Mouse (Mus musculus): ENCODE measurements around the gene Rabl6.
A peak's percentile ranks its signal among the peaks of the same experiment; 100 is the strongest.

The Rabl6 gene

GRCm38 (mm10) chr2:25607761-25608622, at the start of gene Rabl6:
Gene Rabl6, minus strand, starts transcription at chr2:25608521.
- peak; percentile 91 for DNase-seq

GRCm38 (mm10) chr2:25657652-25658051, 49.3 kb upstream of the Rabl6 start, which contains the start of gene Lcn5:
Gene Lcn5, plus strand, starts transcription at chr2:25657952.
- no peak for DNase-seq

DNA sequence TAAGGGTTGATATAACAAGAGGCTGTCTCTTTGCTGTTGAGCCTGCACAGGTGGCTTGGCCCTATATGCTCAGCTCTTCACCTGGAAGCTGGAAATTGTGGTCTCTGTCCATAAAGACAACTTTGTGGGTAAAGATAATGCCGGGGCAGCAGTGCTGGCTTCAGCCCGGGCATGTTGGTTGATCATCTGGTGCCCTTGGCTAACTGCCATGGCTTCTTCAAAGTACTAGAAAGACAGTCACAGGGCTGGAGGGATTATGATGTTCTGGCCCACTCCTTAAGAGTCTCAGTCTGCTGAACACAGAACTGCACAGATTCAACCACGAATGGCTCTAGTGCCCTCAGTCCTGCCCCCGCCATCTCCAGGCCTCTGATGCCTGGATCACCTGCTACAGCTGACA, 48.9 kb upstream of the Rabl6 start:
- DNase-seq, result no peak

DNA sequence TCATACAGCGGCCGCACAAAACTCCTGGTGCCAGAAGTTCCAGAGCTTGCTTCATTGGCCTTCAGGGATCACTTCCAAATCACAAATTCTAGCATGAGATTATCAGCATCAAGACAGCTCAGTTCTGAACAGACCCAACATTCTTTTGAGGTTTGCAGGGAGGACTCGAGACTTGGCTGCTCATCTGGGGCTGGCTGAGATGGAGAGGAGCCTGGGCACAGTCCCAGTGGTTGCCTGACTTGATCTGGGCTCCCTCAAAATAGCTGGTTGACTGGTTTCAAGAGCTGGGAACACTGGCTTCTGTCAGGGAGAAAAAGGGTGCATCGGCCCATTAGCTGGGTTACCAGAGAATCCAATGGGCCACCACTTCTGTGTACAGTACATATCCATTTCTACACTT, 48.4 kb upstream of the Rabl6 start:
- no peak for DNase-seq

GRCm38 (mm10) chr2:25654502-25654901, 46.2 kb upstream of the Rabl6 start:
- no peak for DNase-seq

- DNase-seq, result no peak
Observed at GRCm38 (mm10) chr2:25652902-25653301, 44.6 kb upstream of the Rabl6 start, which contains the start of gene Lcn8. Gene Lcn8, plus strand, starts transcription at chr2:25653120.

GRCm38 (mm10) chr2:25639890-25640289, 31.6 kb upstream of the Rabl6 start:
- DNase-seq, result peak; percentile 85

DNA sequence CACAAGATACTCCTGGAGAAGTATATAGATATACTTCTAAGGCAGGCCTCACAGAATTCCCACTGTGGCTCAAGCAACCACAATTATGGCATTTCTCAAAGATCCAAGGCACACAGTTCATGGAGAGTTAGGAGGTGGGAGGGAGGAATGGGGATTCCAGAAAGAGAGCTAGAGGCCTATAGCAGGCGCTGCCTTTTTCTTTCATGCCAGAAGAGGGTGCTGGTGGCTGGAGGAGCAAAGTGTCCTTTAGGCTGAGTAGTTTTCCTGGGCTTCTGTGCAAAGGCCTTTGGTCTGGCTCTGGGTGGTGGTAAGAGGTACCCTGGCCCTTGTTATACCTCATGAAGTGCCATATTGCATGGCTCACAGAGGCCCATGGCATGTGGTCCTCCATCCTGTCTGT, 25.7 kb upstream of the Rabl6 start:
- DNase-seq, result no peak

- no peak for DNase-seq
Observed at GRCm38 (mm10) chr2:25633616-25634015, 25.3 kb upstream of the Rabl6 start.

DNA sequence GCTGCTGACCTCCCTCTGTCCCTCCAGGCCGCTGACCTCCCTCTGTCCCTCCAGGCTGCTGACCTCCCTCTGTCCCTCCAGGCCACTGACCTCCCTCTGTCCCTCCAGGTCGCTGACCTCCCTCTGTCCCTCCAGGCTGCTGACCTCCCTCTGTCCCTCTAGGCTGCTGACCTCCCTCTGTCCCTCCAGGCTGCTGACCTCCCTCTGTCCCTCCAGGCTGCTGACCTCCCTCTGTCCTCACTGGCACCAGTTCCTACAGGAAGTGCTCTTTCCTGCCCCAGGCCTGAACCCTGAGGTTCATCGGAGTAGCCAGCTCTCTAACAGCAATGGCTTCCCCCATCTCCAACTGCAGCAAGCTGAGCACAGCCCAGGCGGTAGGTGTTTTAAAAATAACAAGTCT, 20.4 kb upstream of the Rabl6 start:
- DNase-seq, result no peak

DNA sequence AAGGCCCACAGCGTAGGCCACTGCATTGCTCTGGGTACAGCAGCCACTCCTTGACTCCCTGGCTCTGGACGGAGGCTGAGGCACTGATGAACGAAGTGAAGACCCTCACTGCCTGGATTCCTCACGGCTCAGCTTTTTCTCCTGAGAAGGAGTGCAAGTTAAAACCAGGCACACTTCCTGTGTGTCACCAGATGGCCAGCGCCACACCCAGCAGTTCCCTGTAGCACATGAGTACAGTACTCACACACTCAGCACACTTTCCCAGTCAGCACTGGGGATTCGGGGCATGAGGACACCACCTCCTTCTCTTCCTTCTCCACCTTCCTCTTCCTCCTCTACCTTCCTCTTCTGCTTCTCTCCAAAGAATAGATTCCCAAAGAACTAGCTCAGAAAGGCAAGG, 19.5 kb upstream of the Rabl6 start, which contains the start of gene Fcna:
TSS of gene Fcna (minus strand) at position 220 of the 400 bp plus-strand sequence.
- DNase-seq, result no peak

GRCm38 (mm10) chr2:25625986-25626385, 17.7 kb upstream of the Rabl6 start:
- no peak for DNase-seq

DNA sequence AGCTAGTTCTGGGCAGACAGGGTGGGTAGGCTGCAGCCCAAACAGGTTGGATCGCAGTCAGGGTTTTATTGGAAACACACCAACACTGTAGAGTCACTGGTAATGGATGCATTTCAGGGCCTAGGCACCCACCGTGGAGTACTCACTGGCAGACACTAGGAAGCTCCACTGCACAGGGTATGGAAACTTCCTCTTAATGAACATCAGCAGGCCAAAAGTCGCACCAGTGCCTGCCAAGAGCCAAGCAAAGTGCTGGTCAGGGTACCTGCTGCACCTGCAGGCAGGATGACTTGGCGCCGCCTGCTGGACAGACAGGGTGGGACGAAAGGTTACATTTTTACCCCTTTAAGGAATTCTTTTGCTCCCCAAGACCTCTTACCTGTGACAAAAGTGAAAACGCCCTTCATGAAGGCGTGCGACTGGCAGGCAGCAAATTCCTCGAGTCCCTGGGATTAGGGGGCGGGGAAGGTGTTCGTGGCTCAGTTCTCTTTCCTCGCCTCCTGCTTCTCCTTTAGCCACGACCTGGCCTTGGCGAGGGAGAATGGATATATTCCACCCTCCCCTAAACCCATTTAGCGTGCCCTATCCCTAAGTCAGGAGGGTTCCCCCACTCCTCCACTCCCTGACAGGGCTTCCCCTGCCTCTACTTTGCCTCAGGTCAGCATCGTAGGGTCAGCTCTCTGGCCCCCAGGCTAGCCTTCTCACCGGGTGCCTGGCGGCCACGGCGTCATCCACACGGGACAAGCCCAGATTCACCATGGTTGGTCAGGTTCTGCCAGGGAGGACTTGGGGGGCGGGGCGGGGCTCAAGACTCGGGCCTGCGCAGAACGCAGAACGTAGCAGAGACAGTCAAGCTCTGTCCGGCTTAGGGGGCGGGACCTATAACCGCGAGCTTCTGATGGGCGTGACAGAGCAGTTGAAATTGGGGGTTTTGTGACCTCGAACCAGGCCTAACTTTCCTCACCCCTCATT, 13.2 kb upstream of the Rabl6 start, which contains the start of gene Tmem141:
TSS of gene Tmem141 (minus strand) at position 777 of the 972 bp plus-strand sequence.
- peak; percentile 86 for DNase-seq

- no peak for DNase-seq
Observed at GRCm38 (mm10) chr2:25620852-25621228, 12.5 kb upstream of the Rabl6 start.

- DNase-seq, result peak; percentile 31
Observed at GRCm38 (mm10) chr2:25620386-25620785, 12.1 kb upstream of the Rabl6 start.

DNA sequence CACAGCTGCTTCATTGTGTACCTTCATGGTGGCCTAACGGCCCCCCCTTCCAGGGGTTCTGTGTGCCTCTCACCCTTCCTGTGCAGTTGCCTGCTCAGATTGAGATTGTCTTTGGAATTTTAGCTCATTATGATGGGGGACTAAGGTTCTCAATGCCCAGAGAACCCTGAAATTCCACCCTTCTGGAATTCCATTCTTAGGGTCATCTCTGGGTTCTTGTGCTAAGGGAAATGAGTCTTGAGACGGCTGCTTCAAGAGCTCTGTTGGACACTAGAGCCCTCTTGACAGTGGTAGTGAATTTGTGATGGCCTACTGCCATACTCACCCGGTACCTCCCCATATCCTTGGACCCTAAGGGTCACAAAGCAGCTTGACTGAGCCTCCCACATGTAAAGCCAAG, 9.3 kb upstream of the Rabl6 start, which contains the start of gene Ccdc183:
TSS of gene Ccdc183 (minus strand) at position 101 of the 400 bp plus-strand sequence.
- no peak for DNase-seq

DNA sequence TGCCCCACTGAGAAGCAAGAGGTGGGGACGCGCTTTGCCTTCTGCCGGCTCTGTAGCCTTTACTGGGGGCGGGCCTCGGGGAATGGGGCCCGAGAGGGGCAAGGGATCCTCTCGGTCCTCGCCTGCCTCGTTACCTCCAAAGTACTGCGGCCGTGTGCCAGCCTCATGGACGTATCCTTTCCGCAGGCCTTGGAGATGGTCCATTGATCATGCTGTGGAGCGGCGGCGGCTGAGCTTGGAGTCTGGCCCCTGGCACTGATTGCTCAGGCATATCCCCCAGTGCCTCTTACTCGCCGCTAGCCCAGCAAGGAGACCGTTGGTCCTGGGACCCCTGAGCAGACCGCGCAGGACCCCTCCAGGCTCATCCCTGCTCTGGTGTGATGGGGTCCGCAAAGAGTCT, 8.1 kb upstream of the Rabl6 start:
- no peak for DNase-seq

- DNase-seq, result no peak
Observed at GRCm38 (mm10) chr2:25608671-25609070, 350 bp upstream of the Rabl6 start.

DNA sequence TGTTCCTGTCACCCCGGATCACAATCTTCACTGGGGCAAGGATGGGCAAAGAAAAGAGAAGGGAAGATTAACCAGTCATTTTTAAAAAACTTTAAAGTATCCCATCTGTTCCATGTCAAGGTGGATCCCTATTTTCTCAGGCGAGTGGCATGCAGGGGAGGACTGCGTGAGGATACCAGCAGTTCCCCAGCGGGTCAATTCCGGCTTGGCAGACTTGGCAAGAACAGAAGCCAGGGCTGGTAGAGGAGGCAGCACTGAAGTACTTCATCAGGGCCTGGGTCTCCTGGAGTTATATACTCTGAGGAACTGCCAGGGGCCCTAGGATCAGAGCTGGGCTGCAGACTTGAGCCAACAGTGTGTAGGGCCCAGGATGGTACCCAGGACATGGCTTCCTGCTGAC, 5.8 kb downstream of the Rabl6 start:
- DNase-seq, result no peak

DNA sequence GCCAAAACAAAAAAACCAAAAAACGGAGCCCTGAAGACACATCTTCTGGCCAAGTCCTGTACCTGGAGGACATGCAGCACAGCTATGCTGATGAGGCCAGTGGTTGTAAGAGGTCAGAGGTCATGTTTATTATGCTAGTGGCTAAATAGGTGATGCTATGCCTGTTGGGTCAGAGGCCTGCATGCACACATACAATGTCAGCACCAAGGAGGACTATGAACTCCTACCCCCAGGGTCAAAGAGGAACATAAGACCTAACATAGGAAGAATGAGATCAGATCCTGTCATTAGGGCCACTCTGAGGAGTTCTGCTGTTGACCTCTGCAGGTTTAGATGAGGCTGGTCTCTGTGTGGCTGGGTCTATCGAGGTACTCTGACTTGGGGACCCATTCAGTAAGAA, 8.3 kb downstream of the Rabl6 start:
- DNase-seq, result no peak

- DNase-seq, result no peak
Observed at GRCm38 (mm10) chr2:25598749-25599148, 9.6 kb downstream of the Rabl6 start.

- DNase-seq, result no peak
Observed at GRCm38 (mm10) chr2:25596765-25597510, 11.4 kb downstream of the Rabl6 start.

DNA sequence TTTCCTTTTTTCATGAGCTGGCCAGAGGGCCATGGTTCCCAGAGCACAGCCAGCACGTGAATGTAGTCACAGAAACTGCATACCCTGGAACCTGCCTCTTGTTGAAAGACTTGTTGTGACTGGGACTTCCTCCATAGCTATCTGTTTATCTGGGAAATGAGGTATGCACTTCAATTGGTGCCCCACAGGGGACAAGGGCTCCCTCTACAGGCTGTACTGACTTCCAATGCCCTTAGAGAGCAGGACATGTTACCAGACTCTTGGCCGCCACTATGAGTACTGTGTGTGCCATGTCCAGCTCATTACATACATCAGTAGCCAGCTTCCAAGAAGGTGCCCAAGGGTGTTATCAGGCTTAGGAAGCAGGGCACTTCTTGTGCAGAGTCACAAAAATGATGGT, 16.5 kb downstream of the Rabl6 start:
- peak; percentile 65 for DNase-seq

Data from thymus, postnatal 4 days (tissue).